Mouse (Mus musculus): ENCODE data around the gene Hspa5.
"Not testable (repeated sequence)": the region's sequence is repeated elsewhere in the genome, so short reads cannot be mapped to it uniquely, and the experiment has no call there.

Gene Hspa5

GRCm38 (mm10) chr2:34771368-34772226 is at the start of gene Hspa5:
Gene Hspa5, plus strand, starts transcription at chr2:34771970.
- DNase-seq (ENCODE audit: low read depth), result peak; percentile 99

- DNase-seq (ENCODE audit: low read depth), result no peak
These were observed 46.5 kb upstream of the Hspa5 start for GRCm38 (mm10) chr2:34725269-34725668.

- no peak for DNase-seq (ENCODE audit: low read depth)
These were observed 44.6 kb upstream of the Hspa5 start for GRCm38 (mm10) chr2:34727045-34727728.

GRCm38 (mm10) chr2:34736626-34737025 is 35.1 kb upstream of the Hspa5 start:
- no peak for DNase-seq (ENCODE audit: low read depth)

GRCm38 (mm10) chr2:34737911-34738310 is 33.9 kb upstream of the Hspa5 start:
- no peak for DNase-seq (ENCODE audit: low read depth)

- no peak for DNase-seq (ENCODE audit: low read depth)
These were observed 31.9 kb upstream of the Hspa5 start for GRCm38 (mm10) chr2:34739684-34740391.

- no peak for DNase-seq (ENCODE audit: low read depth)
These were observed 30.2 kb upstream of the Hspa5 start for GRCm38 (mm10) chr2:34741390-34742159.

- DNase-seq (ENCODE audit: low read depth), result peak; percentile 38
These were observed 29.1 kb upstream of the Hspa5 start for GRCm38 (mm10) chr2:34742675-34743074.

- DNase-seq (ENCODE audit: low read depth), result no peak
These were observed 27.3 kb upstream of the Hspa5 start for GRCm38 (mm10) chr2:34744476-34744875.

GRCm38 (mm10) chr2:34745673-34746072 is 26.1 kb upstream of the Hspa5 start:
- DNase-seq (ENCODE audit: low read depth), result no peak

GRCm38 (mm10) chr2:34748479-34748878 is 23.3 kb upstream of the Hspa5 start:
- no peak for DNase-seq (ENCODE audit: low read depth)

- DNase-seq (ENCODE audit: low read depth), result no peak
These were observed 21.5 kb upstream of the Hspa5 start for GRCm38 (mm10) chr2:34750245-34750644.

GRCm38 (mm10) chr2:34753811-34754550 is 17.8 kb upstream of the Hspa5 start:
- DNase-seq (ENCODE audit: low read depth), result peak; percentile 93

GRCm38 (mm10) chr2:34754551-34755358 is 17.0 kb upstream of the Hspa5 start, which contains the start of gene Gapvd1:
Gene Gapvd1, minus strand, starts transcription at chr2:34755232.
- DNase-seq (ENCODE audit: low read depth), result peak; percentile 70

- no peak for DNase-seq (ENCODE audit: low read depth)
These were observed 14.4 kb upstream of the Hspa5 start for GRCm38 (mm10) chr2:34757341-34757740.

- not testable (repeated sequence) for DNase-seq (ENCODE audit: low read depth)
These were observed 10.5 kb upstream of the Hspa5 start for GRCm38 (mm10) chr2:34761272-34761671.

- DNase-seq (ENCODE audit: low read depth), result no peak
These were observed 9.6 kb upstream of the Hspa5 start for GRCm38 (mm10) chr2:34762174-34762573.

- DNase-seq (ENCODE audit: low read depth), result no peak
These were observed 8.9 kb upstream of the Hspa5 start for GRCm38 (mm10) chr2:34762872-34763271.

- no peak for DNase-seq (ENCODE audit: low read depth)
These were observed 7.0 kb upstream of the Hspa5 start for GRCm38 (mm10) chr2:34764801-34765200.

- DNase-seq (ENCODE audit: low read depth), result peak; percentile 74
These were observed 1.7 kb upstream of the Hspa5 start for GRCm38 (mm10) chr2:34770049-34770448.
